Mouse (Mus musculus) retina, embryonic 14.5 days (tissue): ENCODE measurements around the gene Gata5.

ENCODE experiments used
- DNase-seq: peaks from one replicate; pipeline ENCODE4 v3.0.0-alpha.2; 2015; ENCODE audit warnings: low spot score

Gata5 gene

DNA sequence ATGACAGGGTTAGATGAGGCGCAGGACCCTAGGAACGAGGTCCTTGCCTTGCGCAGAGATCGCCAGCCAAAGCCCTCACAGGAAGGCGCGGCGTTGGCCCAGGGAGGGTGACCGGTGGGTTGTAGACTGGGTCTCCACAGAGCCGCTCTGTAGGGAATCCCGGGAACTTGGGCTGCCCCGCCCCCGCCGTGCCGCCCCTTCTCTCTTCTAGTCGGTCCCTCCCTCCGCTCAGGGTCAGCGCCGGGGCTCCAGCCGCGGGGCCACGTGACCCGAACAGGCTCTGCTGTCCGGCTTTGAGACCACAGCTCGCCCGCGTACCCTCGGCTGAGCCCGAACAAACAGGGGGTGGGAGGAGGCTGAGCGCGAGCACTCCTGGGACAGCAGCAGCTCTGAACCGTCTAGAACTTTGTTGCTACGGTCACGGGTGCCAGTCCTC is at the start of gene Gata5:
Gene Gata5, minus strand, starts transcription at position 149 of the 436 bp plus-strand sequence.
- peak; percentile 73 for DNase-seq

GRCm38 (mm10) chr2:180376730-180377129 is 42.2 kb upstream of the Gata5 start:
- DNase-seq: no peak

DNA sequence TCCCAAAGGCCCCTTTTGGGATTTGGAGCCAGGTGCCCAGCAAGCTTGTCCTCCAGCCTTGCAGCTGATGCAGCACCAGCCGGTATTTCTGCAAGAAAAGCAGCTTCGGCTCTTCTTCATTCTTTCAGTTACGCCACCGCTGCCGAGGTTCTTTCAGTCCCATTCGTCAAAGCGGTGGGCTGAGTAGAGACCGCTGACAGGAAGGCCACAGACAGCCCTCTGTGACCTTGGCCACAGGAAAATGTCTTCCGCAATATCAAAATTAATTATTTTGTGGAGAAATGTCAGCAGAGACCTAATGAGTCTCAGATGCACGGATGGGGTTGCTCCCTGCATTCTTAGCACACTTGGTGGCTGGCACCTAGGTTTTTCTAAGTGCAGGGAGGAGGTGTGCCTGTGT is 38.8 kb upstream of the Gata5 start:
- DNase-seq: no peak

DNA sequence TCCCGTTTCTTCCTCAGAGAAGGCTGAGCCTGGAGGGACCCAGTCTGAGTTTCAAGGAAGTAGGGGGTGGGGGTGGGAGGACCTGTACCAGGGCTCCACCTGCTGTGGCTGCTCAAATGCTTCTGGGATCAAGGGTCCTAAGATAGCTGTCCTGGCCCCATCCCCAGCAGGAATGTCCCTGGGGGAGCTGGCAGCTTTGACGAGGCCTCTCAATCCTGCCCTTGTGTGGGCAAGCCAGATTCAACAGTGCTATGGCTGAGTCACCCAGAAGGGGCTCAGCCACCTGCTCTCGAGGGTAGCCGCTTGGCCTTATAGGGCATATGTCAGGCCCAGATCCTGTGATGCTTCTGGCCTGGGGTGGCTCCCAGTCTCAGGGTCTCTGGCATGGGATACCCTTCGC is 33.9 kb upstream of the Gata5 start:
- no peak for DNase-seq

- DNase-seq: no peak
These were observed 32.9 kb upstream of the Gata5 start for GRCm38 (mm10) chr2:180367350-180367749.

DNA sequence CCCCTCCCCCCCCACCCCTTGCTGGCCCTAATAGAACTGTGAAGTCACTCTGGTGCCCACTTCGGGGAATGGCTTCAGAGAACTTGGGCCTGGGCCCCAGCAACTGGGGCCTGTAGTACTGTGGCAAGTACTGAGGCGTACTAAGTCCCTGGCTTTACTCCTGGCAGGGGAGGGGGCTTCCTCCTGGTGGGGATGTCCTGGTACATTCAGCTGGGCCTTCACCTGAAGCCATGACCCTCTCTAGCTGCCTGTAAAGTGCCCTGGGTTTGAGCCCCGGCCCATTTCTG is 28.9 kb upstream of the Gata5 start:
- DNase-seq: no peak

- DNase-seq: no peak
These were observed 28.3 kb upstream of the Gata5 start for GRCm38 (mm10) chr2:180362585-180363433.

GRCm38 (mm10) chr2:180359062-180359461 is 24.6 kb upstream of the Gata5 start:
- peak; percentile 50 for DNase-seq

GRCm38 (mm10) chr2:180353338-180353737 is 18.8 kb upstream of the Gata5 start:
- DNase-seq: peak; percentile 76

DNA sequence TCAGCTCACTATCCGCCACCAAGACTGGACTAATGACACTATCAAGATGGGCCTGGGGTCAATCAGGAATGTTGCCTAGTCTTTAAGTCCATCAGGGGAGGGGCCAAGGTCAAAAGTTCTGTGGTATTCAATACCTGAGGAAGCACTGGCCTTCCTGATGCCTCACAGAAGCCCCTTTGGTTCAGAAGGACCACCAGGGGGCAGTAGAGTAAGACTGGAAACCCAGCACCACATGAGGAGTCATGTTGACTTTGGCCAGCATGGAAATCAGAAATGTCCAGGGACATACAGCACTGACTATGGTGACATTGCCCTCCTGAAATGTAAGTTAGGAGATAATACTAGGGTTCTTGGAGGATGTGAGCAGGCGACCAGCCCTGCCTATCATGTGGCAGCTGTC is 16.2 kb upstream of the Gata5 start:
- peak; percentile 79 for DNase-seq

DNA sequence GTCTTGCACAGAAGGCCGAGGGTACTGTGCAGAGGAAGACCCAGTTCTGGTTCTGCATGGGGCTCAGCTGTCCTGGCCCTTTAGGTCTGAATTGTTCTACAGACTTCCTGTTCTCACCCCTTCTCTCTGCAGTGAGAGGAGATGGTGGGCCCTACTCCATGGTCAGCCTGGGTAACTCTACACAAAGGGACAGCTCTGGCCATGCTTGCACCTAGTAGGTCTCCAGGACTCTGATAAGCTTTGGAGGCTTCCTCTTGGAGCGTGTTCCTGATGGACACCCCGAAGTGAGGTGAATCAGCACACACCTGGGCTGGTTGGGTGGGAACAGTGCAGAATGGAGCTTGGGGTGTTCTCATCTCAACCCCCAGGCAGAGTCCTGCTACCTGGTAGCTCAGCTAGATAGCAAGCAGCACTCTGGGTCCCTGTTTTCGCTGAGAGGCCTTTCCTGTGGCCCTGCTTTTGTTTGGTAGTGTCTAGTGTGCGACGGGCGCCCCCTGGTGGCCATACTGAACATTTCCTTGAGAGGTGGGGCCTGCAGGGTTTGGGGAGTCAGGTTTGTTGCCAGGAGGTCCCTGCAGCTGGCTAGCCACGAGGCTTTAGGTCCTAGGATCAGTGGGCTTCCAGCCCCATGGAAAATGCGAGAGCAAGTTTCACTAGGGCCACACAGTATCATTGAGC is 12.5 kb upstream of the Gata5 start:
- peak; percentile 92 for DNase-seq

- no peak for DNase-seq
These were observed 8.6 kb upstream of the Gata5 start for GRCm38 (mm10) chr2:180343092-180343491.

DNA sequence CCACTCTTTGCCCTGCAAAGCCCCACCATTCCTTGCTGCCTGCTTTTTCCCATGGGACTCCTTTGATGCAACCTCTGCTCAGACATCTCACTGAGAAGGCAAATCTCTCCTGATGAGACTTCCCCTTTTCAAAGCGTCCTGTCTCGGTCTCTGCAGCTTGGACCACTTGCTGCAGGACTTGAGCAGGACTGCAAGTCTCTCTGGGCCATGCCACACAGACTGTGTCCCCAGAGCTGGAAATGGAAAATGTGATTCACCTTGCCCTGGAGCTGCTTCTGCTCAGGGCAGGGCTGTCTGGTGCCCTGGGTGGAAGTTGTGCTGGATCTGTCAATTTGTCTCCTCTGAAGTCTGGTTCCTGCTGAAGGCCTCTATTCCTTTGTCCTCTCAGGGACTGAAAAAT is 7.7 kb upstream of the Gata5 start:
- no peak for DNase-seq

DNA sequence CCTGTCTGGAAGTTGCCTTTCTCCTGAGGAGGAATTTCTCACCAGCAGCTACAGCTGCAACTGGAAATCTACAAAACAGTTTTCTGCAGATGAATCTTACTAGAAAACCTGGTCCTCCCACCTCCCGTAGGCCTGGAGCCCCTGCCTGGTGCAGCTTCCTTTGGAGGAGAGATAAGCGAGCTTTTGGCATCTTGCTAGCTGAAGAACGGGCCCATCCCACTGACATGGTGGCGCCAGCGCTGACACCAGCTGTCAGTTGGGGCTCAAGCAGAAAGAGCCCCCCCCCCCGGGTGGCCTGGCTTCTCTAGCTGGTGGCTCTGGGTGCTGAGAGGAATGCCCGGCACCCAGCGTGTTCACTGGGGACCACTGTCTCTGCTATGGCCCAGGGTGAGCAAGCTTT is 6.7 kb upstream of the Gata5 start:
- DNase-seq: no peak

DNA sequence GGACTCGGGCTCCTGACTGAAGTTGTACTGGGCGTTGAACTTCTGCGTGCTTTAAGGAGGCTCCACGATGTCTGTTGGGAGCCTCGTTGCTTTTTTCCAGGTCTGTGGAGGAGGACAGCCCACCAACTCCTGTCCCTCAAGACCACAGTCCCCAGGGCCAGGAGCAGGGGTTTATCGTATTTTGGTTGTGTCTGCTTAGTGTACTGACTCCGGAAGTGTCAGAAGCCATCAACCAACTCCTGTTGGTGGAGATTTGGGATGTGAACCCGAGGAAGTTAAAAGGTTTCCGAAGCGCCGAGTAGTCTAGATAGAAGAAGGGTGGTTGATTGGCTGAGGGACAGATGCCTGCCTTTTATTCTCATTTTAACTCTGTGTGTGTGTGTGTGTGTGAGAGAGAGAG is 5.4 kb upstream of the Gata5 start:
- no peak for DNase-seq

- peak; percentile 32 for DNase-seq
These were observed 535 bp downstream of the Gata5 start for GRCm38 (mm10) chr2:180333778-180334550.

DNA sequence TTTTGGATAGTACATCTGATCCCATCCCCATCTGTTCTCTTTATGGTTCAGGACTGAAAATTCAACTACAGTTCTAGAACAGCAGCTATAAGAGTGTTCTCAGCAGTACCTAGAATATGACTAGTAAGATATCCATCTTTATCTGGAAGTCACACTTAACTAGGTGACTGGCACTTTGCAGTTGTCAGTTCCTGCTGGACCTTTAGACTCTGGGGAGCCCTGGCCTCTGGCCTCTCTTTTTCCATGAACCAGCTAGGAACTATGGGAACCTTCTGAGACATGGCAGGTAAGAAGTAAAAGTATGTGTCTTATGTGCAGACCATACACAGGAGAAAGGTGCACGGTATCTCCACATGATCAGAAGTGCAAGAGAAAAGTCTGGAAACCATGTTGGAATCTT is 5.0 kb downstream of the Gata5 start:
- no peak for DNase-seq

DNA sequence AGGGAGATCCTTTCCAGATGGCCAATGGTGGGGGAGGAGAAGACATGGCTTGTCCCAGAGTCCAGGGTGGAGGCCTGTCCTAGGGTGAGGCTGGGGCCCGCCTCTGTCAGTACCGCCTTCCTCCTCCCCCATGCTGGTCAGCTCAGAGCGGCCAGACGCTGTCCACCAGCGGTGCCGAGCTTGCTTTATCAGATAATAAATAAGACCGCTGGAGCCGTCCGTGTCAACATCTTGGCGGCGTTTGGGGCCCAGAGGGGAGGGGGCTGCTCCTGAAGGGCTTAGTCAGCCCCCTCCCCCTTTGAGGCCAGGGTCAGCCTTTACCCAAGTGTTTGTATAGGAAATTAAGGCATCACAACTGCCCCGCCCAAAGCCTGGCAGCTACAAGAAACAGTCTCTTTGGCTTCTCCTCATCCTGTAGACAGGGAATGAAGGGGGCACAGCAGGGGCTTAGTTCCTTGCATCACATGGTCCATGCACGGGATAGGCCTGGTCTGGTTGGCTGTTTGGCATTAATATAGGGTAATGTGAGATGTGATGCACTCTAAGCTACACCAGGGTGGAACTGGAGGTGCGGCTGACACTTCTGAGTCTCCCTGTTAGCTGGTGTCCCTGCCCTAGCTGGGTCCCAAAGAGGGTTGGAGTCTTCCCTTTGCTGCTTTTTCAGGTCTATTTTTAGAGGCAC is 11.7 kb downstream of the Gata5 start:
- DNase-seq: no peak

DNA sequence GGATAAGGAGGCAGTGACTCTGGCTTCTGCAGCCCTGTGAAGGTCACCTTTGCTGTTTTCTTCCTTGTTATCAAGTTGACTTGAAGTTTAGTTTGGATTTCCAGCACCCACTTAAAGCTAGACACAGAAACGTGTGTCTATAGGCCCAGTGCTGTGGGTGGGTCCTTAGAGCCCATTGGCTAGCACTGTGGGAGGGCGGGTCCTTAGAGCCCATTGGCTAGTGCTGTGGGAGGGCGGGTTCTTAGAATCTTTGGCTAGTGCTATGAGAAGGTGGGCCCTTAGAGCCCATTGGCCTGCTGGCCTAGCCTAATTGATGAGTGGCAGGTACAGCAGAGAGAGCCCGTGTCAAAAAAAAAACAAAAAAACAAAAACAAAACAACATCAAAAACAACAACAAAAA is 14.3 kb downstream of the Gata5 start:
- DNase-seq: no peak

- no peak for DNase-seq
These were observed 16.9 kb downstream of the Gata5 start for GRCm38 (mm10) chr2:180317591-180317990.

DNA sequence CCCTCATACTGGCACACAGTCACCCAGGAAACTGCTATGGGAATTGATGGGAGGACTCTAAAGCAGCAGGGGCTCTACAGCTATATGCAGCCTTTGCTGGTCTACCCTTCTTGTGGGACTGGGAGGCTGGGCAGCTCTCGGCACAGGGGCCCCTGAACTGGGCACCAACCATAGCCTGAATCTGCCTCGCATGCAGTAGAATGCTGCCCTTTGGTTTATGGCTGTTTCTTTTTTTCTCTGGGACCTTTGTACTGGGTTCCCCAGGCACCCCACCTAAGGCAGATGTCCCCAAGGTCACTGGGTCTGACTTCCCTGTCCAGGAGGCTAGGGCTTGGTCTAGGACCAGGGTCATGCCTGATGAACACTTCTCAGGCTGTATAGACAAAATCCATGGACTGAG is 20.2 kb downstream of the Gata5 start:
- DNase-seq: no peak

DNA sequence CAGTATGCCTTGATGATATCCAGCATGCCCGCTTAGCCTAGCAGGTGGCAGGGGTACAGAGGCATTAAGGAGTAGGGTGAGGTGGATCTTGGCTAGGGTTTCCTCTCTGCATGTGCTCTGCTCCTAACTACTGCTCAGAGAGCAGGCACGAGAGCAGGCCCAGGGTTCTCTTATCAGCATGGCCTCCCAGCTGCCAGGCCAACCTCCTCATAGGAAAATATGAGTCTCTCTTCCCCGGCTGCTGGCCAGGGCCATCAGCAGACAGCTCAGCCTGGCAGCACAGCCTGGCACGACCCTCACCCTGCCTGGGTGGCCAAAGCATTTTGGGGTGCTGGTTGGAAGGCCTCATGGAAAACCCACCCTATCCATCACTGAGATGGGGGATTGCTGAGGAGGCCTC is 23.4 kb downstream of the Gata5 start:
- DNase-seq: no peak
